Mouse (Mus musculus) myocyte (in vitro differentiated cells): ENCODE measurements around the gene Srpk2. TPM values are rescaled to one million over a fixed set of nuclear protein-coding genes. Genes with fewer than 3 reads are reported as not detected.

Experiments
- H3K27me3 ChIP-seq: one replicate; pipeline ENCODE4 v1.6.1; 2011; ENCODE audit not compliant: control insufficient read depth, insufficient read depth, insufficient read length
- H3K36me3 ChIP-seq: one replicate; pipeline ENCODE4 v1.6.1; 2011; ENCODE audit not compliant: control insufficient read depth, insufficient read depth
- H3K4me2 ChIP-seq: one replicate; pipeline ENCODE4 v1.6.1; 2011; ENCODE audit warnings: low read depth, control low read depth
- H3K4me3 ChIP-seq: one replicate; pipeline ENCODE4 v1.5.1; 2011; ENCODE audit warnings: mild to moderate bottlenecking, control low read depth, moderate library complexity
- H3K79me2 ChIP-seq: one replicate; pipeline ENCODE4 v1.6.1; 2011; ENCODE audit not compliant: control insufficient read depth, insufficient read depth
- H3ac ChIP-seq: one replicate; pipeline ENCODE4 v1.6.1; 2011; ENCODE audit not compliant: control insufficient read depth, insufficient read length
- CEBPB ChIP-seq: IDR thresholded peaks from 2 replicates; pipeline ENCODE4 v1.6.1; 2011; ENCODE audit warnings: mild to moderate bottlenecking, moderate library complexity; ENCODE audit not compliant: poor library complexity, insufficient read depth, severe bottlenecking
- E2F4 ChIP-seq: IDR thresholded peaks from one replicate; pipeline ENCODE4 v1.6.1; 2011; ENCODE audit warnings: mild to moderate bottlenecking, control low read depth, moderate library complexity; ENCODE audit not compliant: insufficient read depth
- MAX ChIP-seq: IDR thresholded peaks from one replicate; pipeline ENCODE4 v1.6.1; 2011; ENCODE audit warnings: low read depth, mild to moderate bottlenecking, control low read depth
- MYOD1 ChIP-seq, 3 experiments: IDR thresholded peaks; one replicate each; pipeline ENCODE4 v1.6.1; 2011; ENCODE audit warnings: control low read depth in 2 of 3, low read depth in 2 of 3, mild to moderate bottlenecking in 2 of 3, moderate library complexity in 1 of 3; ENCODE audit not compliant: insufficient read length in 2 of 3, control insufficient read depth in 1 of 3
- MYOG ChIP-seq, 3 experiments: IDR thresholded peaks; one replicate each; pipeline ENCODE4 v1.6.1; 2011; ENCODE audit warnings: control low read depth in 2 of 3, low read depth in 2 of 3, mild to moderate bottlenecking in 2 of 3; ENCODE audit not compliant: insufficient read length in 2 of 3, control insufficient read depth in 1 of 3, insufficient read depth in 1 of 3
- POLR2A ChIP-seq: IDR thresholded peaks from one replicate; pipeline ENCODE4 v1.6.1; 2011; ENCODE audit warnings: low read depth, mild to moderate bottlenecking, control low read depth, moderate library complexity; ENCODE audit not compliant: insufficient read length
- POLR2AphosphoS2 ChIP-seq: IDR thresholded peaks from one replicate; pipeline ENCODE4 v1.6.1; 2011; ENCODE audit warnings: low read depth, control low read depth; ENCODE audit not compliant: insufficient read length
- REST ChIP-seq: IDR thresholded peaks from one replicate; pipeline ENCODE4 v1.6.1; 2011; ENCODE audit warnings: mild to moderate bottlenecking, control low read depth, moderate library complexity; ENCODE audit not compliant: insufficient read depth, insufficient read length
- SRF ChIP-seq: IDR thresholded peaks from one replicate; pipeline ENCODE4 v1.6.1; 2011; ENCODE audit warnings: low read depth; ENCODE audit not compliant: control insufficient read depth, insufficient read length
- TCF12 ChIP-seq: IDR thresholded peaks from one replicate; pipeline ENCODE4 v1.6.1; 2011; ENCODE audit warnings: mild to moderate bottlenecking, control low read depth; ENCODE audit not compliant: poor library complexity, insufficient read depth, severe bottlenecking
- TCF3 ChIP-seq: IDR thresholded peaks from one replicate; pipeline ENCODE4 v1.6.1; 2011; ENCODE audit warnings: low read depth, control low read depth; ENCODE audit not compliant: insufficient read length
- USF1 ChIP-seq: IDR thresholded peaks from one replicate; pipeline ENCODE4 v1.6.1; 2011; ENCODE audit warnings: low read depth, mild to moderate bottlenecking, control low read depth, moderate library complexity
- polyA plus RNA-seq: library from polyadenylated mRNA; unstranded; fragments of >200 nt; fragmentation: generic; extraction: Trizol; gene quantifications from one replicate; pipeline ENCODE4 v1.2.1, GENCODE M21; 2012; ENCODE audit warnings: missing spikeins

The Srpk2 gene
- polyA plus RNA-seq, 1 experiment = 8.1 TPM

- no peak overlapping the region for H3ac ChIP-seq
- H3K27me3 ChIP-seq = no peaks in the 10 kb centered on the region
- H3K4me2 ChIP-seq = no peak overlapping the region
- no peak overlapping the region for H3K4me3 ChIP-seq
- H3K36me3 ChIP-seq = no peaks in the 10 kb centered on the region
- H3K79me2 ChIP-seq = no peaks in the 10 kb centered on the region
- TF ChIP-seq E2F4 (no peak), TCF12 (no peak), POLR2A (no peak), MAX (no peak), USF1 (no peak), REST (no peak), MYOD1 (IDR thresholded peaks at IDR 0.05; ENCODE audit: control insufficient read depth in 1 of 3, insufficient read length in 2 of 3, low read depth in 2 of 3) (no peak), MYOG (IDR thresholded peaks at IDR 0.05; ENCODE audit: control insufficient read depth in 1 of 3, insufficient read depth in 1 of 3, insufficient read length in 2 of 3, low read depth in 2 of 3) (no peak), CEBPB (no peak), SRF (no peak), TCF3 (no peak), POLR2AphosphoS2 (no peak)
These were observed 27.8 kb downstream of the Srpk2 start for GRCm38 (mm10) chr5:23656590-23656989.

DNA sequence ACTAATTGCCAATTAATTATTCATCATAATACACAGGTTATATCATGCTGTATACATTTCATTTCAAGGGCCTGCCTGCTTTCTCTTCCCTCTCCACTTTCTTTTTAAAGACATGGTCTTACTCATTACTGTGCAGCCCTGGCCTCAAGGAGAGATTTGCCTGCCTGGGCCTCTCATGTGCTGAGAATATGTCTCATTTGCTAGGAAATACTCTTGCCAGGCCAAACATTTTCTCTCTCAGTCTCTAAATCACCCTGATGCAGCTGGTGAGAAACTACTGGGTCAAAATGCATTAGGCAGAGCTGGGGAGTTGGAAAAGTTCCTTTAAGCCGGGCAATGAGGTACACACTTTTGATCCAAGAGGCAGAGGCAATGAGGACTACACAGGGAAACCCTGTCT, 29.4 kb downstream of the Srpk2 start:
- Histone ChIP-seq H3K36me3 (no peaks in the 10 kb centered on the region), H3K4me2 (no peak overlapping the region), H3ac (no peak overlapping the region), H3K27me3 (no peaks in the 10 kb centered on the region), H3K4me3 (no peak overlapping the region), H3K79me2 (peaks cover 3% of the 10 kb centered on the region)
- no peak for TF ChIP-seq E2F4
- TF ChIP-seq CEBPB = no peak
- no peak for TF ChIP-seq POLR2A
- no peak for TF ChIP-seq TCF12

GRCm38 (mm10) chr5:23652326-23652725, 32.1 kb downstream of the Srpk2 start:
- TF ChIP-seq REST (no peak), POLR2A (no peak), MYOG (IDR thresholded peaks at IDR 0.05; ENCODE audit: control insufficient read depth in 1 of 3, insufficient read depth in 1 of 3, insufficient read length in 2 of 3, low read depth in 2 of 3) (no peak), TCF3 (no peak), E2F4 (no peak), MYOD1 (IDR thresholded peaks at IDR 0.05; ENCODE audit: control insufficient read depth in 1 of 3, insufficient read length in 2 of 3, low read depth in 2 of 3) (no peak), MAX (no peak), TCF12 (no peak), POLR2AphosphoS2 (no peak), SRF (no peak), USF1 (no peak)
- H3K79me2 ChIP-seq = peaks cover 3% of the 10 kb centered on the region
- no peaks in the 10 kb centered on the region for H3K27me3 ChIP-seq
- H3K4me3 ChIP-seq = no peak overlapping the region
- H3K36me3 ChIP-seq = no peaks in the 10 kb centered on the region
- H3ac ChIP-seq = no peak overlapping the region
- H3K4me2 ChIP-seq = no peak overlapping the region

DNA sequence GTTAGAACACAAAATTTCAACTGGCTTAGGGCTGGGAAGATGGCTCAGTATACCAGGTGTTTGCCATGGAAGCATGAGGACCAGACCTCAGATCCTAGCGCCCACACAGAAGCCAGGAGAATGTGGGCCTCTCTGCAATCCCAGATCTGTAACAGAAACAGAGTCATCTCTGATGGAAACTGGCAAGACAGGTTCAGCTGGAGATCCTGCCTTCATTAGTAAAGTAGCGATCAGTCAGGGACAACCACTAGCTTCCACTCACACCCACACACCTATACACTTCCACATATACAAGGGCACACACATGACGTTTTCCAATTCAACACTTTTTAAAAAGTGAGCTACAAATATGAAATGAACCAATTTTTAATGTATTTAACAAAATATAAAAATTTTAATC, 32.6 kb downstream of the Srpk2 start:
- H3K27me3 ChIP-seq = no peaks in the 10 kb centered on the region
- no peaks in the 10 kb centered on the region for H3K36me3 ChIP-seq
- peaks cover 3% of the 10 kb centered on the region for H3K79me2 ChIP-seq
- no peak for TF ChIP-seq POLR2AphosphoS2
- no peak for TF ChIP-seq TCF12
- TF ChIP-seq MYOG (IDR thresholded peaks at IDR 0.05; ENCODE audit: control insufficient read depth in 1 of 3, insufficient read depth in 1 of 3, insufficient read length in 2 of 3, low read depth in 2 of 3) = no peak
- no peak for TF ChIP-seq MAX
- no peak overlapping the region for H3ac ChIP-seq
- no peak overlapping the region for H3K4me2 ChIP-seq
- no peak overlapping the region for H3K4me3 ChIP-seq

- Histone ChIP-seq H3K4me3 (no peak overlapping the region), H3K36me3 (no peaks in the 10 kb centered on the region), H3K27me3 (no peaks in the 10 kb centered on the region), H3ac (no peak overlapping the region), H3K79me2 (peaks cover 3% of the 10 kb centered on the region), H3K4me2 (no peak overlapping the region)
- no peak for TF ChIP-seq POLR2A
- no peak for TF ChIP-seq MYOD1 (IDR thresholded peaks at IDR 0.05; ENCODE audit: control insufficient read depth in 1 of 3, insufficient read length in 2 of 3, low read depth in 2 of 3)
- TF ChIP-seq CEBPB = no peak
- no peak for TF ChIP-seq USF1
- TF ChIP-seq POLR2AphosphoS2 = no peak
- no peak for TF ChIP-seq MYOG (IDR thresholded peaks at IDR 0.05; ENCODE audit: control insufficient read depth in 1 of 3, insufficient read depth in 1 of 3, insufficient read length in 2 of 3, low read depth in 2 of 3)
- no peak for TF ChIP-seq REST
- no peak for TF ChIP-seq SRF
- TF ChIP-seq TCF3 = no peak
- no peak for TF ChIP-seq E2F4
- no peak for TF ChIP-seq TCF12
- TF ChIP-seq MAX = no peak
These were observed 33.9 kb downstream of the Srpk2 start for GRCm38 (mm10) chr5:23650504-23650903.
